Mouse (Mus musculus): ENCODE results near the gene Myo1d.

The Myo1d gene

GRCm38 (mm10) chr11:80503726-80504452 lies 275.9 kb downstream of the Myo1d start:
- DNase-seq (ENCODE audit: low spot score): no peak

- no peak for DNase-seq (ENCODE audit: low spot score)
These were observed 276.5 kb downstream of the Myo1d start for GRCm38 (mm10) chr11:80503281-80503680.

DNA sequence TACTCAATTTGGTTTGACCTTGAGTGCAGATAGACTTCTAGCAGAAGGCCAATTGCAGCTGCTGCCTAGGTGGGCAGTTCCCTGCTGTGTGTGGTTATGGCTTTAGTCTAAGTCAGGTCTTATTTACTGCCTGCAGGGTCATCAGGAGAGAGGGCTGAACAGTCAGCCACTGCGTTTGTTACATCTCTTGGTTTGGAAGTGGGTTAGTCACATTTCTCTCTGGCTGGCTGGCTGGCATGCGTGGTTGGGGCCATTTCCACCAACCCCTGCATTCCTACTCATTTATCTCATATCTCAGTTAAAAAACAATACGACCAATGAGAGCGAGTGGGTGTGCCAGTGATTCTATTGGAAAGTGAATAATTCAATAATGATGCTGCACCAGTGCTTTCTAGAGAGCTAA lies 280.3 kb downstream of the Myo1d start:
- no peak for DNase-seq (ENCODE audit: low spot score)

- DNase-seq (ENCODE audit: low spot score): no peak
These were observed 281.3 kb downstream of the Myo1d start for GRCm38 (mm10) chr11:80498328-80499070.

DNA sequence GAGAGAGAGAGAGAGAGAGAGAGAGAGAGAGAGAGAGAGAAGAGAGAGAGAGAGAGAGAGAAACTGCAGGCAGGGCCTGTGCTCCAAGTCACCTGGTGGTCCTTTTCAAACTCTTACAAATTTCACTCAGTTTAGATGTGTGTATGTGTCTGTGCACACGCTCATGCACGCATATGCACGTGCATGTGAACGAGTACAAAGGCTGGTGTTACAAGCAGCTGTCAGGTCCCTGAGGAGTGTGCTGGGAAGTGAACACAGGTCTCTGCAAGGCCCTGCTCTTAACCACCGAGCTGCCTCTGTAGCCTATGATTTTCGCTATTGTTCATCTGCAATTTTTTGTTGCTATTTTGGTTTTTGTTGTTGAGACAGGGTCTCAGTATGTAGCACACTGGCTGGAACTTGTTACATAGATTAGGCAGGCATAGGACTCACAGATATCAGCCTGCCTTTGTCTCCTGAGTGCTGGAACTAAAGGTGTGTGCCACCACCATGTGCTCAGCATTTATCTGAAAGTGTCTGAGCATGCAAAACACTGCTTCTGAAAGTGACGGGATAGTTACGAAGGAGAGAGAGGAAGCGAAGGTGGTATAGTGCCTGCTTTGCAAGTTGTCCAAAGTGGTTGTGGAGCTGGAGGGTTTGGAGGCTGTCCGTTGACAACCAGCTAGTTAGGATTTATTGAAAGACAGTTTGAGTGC lies 282.5 kb downstream of the Myo1d start:
- no peak for DNase-seq (ENCODE audit: low spot score)

GRCm38 (mm10) chr11:80496640-80497039 lies 283.2 kb downstream of the Myo1d start:
- no peak for DNase-seq (ENCODE audit: low spot score)

DNA sequence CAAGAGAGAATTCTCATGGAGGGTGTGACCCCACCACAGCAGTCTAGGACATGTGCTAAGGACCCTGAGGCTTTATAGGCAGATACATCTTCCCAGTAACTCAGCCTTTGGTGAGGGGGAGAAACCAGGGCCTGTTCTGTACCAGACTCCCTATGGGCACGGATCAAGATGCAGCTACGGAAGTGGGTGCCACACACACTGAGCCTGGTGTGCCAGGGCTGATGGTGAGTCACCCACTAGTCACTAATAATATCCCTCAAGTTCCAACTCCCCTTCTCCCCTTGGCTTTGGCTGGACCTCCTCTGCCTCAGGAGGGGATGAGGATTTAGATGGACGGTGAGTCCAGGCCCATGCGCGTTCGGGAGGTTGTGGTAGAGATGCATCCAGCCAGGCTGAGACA lies 283.9 kb downstream of the Myo1d start:
- DNase-seq (ENCODE audit: low spot score): no peak

DNA sequence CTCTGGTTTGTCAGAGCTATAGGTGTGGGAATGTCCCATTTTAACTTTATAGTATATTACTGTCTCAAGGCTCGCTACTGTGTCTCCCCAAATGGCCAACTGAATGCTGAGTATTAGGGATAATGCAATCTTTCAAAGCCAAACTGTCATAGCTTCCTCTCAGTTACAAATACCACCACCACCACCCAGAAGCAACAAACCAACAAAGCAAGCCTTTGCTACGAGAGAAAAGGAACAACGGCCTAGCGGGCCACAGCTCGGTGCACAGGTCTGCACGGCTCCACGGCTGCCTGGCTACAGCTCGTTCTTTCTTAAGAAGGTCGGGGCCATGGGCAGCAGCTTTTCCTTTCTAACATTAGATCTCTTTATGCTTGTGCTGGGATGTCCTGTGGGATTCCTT lies 285.0 kb downstream of the Myo1d start:
- no peak for DNase-seq (ENCODE audit: low spot score)

DNA sequence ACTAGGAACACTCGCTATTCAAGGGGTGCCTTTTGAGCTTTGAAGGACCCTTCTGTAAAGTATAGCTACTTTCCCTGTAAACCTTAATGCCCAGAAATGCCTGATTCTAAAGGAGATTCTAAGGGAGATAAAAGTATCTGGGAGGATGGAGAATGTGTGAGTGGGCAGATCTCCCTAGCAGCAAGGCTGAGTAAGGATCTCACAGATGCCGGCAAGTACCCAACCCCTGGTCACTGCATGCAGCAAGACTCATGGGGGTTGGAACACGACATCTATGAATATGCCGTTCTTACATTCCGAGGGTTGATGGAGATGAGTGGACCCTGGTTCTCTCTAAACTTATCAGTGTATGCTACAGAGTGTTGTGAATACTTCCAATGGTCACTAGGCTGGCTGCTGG lies 286.6 kb downstream of the Myo1d start:
- DNase-seq (ENCODE audit: low spot score): no peak

DNA sequence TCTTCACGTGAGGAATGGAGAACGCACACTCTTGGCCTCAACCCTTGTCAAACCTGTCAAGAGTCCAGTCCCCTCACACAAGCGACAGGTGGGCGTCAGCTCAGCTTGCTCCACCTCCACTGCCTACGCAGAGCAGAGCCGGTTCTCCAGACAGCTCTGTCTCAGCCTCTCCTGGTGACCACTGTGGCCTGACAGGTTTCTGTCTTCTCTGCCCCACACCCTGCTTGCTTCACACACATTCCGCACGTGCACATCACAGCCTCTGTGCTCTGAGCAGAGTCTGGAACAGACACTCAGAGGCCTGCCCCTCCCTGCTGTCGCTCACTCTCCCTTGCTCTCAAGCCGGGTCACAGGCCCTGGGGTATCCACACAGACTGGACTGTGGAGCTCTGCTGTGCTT lies 289.0 kb downstream of the Myo1d start:
- DNase-seq (ENCODE audit: low spot score): no peak

GRCm38 (mm10) chr11:80489882-80490196 lies 290.0 kb downstream of the Myo1d start:
- no peak for DNase-seq (ENCODE audit: low spot score)

DNA sequence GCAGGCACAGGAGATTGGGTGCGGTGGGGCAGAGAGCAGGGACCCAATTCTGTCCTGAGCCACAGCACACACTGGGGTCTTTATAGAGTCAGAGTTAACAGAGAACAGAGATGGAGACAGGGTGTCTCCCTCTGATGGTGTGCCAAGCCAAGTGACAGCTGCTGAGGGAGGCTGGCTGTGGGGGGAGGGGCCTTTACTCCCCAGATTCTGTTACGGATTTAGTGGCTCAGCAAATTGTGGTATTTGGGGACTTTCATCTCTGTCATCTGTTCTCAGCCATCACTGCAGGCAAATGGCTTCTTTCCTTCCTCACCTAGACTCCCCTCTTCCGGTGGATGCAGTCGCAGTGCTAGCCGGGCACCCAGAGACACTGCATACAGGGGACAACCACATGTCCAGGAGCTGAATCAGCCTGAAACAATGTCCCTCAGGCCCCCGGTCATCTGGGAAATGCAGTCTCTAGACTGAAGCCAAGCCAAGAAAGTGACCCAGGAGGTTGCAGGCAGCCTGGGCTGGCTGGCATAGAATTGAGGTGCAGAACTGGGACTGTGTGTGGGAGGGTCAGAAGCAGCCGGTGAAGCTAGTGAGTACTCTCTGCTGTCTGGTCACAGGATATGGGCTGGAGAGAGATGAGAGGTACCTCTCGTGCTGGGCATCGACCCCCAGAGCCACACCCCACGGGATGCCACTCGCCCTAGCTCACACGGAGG lies 290.5 kb downstream of the Myo1d start:
- DNase-seq (ENCODE audit: low spot score): no peak

DNA sequence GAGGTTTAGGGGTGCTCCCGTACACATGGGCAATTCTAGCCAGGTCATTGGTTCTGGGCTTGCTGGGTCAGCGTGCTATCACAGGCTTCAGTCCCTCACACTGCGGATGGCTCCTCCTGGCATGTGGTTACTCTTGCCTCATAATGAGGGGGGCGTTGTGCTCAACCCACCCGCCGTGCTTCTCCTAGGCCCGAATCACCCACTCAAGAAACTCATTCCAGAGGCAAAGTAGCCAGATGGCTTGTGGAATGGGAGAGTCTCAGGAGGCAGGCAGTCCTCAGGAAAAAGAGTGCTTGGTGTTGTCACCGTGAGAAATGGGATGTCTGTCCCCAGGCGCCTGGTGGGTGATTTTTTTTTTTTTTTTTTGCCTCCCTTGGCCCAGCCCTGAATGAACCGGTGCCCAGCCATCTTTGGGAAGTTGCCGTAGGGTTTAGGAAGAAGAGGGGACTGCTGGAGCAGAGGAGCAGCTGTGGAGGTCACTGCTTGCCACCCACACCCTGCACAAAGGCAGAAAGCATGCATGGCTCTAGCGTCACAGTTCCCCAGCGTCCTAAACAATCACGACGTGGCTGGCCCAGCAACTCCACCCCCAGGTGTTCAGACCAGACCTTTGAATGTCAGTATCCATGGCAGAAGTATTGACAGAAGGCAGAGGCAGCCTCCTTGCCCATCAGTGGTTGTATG lies 291.8 kb downstream of the Myo1d start:
- DNase-seq (ENCODE audit: low spot score): no peak

DNA sequence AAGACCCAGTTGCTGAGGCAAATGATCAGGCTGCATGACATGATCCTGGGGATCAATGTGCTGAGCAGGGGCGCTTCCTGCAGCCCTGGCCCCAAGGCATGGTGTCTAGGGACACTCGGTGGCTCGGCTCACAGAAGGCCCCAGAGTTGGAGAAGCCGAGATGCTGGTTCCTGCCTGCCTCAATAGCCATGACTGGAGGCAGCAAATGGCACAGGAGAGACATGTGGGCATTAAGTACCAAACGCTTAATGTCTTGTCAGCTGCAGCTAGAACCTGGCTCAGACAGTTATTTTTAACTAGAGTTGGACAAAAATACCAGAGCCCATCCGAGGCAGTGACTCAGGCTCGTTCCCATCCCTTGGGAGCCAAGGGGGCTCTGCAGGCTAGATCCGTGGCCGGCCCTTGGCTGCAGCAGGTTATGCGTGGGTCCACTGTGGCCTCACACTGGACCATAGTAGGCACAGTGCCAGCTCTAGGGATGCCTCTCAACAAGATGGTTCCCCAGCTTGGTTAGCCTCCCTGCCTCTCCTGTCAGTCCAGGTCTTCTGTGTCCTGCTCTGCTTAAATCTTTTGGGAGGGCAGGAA lies 294.1 kb downstream of the Myo1d start:
- no peak for DNase-seq (ENCODE audit: low spot score)

DNA sequence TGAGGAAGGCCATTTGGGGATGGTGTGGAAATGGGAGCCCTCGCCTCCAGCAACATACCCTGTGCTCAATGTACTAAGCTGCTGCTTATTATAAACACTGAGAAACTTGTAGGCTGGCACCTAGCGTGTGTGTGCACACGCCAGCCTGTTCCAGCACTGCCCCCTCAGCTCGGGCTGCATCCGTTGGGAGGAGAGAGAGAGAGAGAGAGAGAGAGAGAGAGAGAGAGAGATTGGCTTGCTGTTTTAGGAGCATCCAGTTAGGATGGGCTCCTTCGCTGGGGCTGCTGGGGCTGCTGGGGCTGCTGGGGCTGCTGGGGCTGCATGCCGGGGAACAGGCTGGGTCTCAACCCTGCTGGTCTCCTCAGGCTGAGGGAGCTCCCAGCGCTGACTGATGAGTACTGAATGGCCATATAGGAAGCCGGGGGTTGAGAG lies 294.7 kb downstream of the Myo1d start:
- DNase-seq (ENCODE audit: low spot score): no peak

GRCm38 (mm10) chr11:80484191-80484791 lies 295.5 kb downstream of the Myo1d start:
- no peak for DNase-seq (ENCODE audit: low spot score)

DNA sequence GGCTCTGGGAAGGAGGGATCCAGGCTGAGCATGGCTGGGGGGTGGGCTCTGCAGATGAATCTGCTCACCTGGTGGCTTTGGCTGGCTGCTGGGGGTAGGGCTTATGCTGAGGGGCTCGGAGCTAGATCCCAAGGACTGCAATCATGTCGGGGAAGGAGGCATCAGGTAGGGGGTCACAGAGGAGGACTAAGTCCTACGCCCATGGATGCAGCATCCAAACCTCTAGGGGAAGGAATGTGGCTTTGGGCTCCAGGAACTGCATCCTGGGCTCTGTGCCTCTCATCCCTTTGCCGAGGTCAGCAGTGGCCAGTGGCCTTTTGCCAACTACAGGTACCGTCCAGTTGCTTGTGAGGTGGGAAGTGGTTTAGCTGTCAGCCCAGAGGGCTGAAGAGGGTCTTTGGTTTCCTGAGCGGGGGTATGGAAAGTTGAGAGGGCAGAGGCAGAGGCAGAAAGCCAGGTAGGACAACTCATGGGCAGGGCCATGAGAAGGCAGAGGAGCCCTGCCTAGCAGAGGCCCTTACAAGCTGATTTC lies 296.2 kb downstream of the Myo1d start:
- no peak for DNase-seq (ENCODE audit: low spot score)

DNA sequence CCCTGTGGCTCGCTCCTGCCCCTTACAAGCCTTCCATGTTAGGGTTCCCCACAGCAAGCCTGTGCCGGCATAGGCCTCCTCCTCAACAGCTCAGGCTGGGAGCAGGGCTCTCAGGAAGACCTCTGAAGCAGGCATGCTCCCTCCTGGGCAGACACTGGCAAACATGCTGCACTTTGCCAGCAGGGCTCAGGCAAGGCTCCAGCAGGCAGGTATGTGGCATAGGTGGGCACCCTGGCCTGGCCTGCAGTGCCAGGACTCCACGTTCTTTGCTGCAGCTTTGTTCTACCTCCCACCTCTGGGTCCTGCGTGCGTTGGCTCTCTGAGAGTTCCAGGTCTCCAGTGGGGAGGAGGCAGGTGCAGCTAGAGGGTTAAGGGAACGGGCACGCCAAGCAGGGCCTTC lies 296.9 kb downstream of the Myo1d start:
- DNase-seq (ENCODE audit: low spot score): no peak

DNA sequence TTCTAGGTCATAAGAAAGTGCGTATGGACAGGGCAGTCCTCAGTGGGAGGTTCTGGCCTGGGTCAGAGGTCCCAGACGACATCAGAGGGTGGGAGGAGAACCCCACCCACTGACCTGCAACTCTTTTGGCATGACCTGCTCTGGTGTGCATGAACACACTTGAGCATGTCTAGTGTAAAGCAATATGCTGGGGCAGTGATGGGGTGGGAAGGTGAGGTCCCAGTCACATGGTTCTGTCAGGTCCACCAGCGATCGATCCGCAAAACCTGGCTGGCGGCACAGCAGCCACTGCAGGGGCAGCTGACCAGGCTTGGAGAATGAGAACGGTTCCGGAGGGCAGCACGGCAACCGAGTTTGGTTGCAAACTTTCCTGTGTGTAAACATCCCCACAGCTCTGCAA lies 297.5 kb downstream of the Myo1d start:
- DNase-seq (ENCODE audit: low spot score): no peak

- DNase-seq (ENCODE audit: low spot score): no peak
These were observed 298.3 kb downstream of the Myo1d start for GRCm38 (mm10) chr11:80481409-80482050.

All from lung, postnatal 25 days (tissue).